Mouse (Mus musculus) heart, postnatal 0 days (tissue): Measurements from ENCODE around the gene Scn3b. TPM values are rescaled to one million over a fixed set of nuclear protein-coding genes. Genes with fewer than 3 reads are reported as not detected.

Source experiments
- ATAC-seq: fragments of 200-750 bp; cut with Nextera tagmentation; 2 replicates; pipeline ENCODE4 v1.8.0; 2017; ENCODE audit warnings: low read depth, moderate number of reproducible peaks, moderate library complexity; ENCODE audit not compliant: insufficient read depth
- DNase-seq: peaks from one replicate; pipeline ENCODE4 v3.0.0-alpha.2; 2016; ENCODE audit warnings: low spot score
- H3K27ac ChIP-seq: fragments of 300-500 bp; sonication (generic); 2 replicates; pipeline ENCODE4 v1.5.1; 2014; ENCODE audit warnings: low read depth, mild to moderate bottlenecking
- H3K27me3 ChIP-seq: fragments of 300-500 bp; sonication (generic); 2 replicates; pipeline ENCODE4 v1.6.1; 2014; ENCODE audit warnings: low read length, mixed read lengths; ENCODE audit not compliant: control insufficient read depth, insufficient read depth
- H3K36me3 ChIP-seq: fragments of 300-500 bp; sonication (generic); replicated peaks from 2 replicates; pipeline ENCODE4 v1.6.1; 2014; ENCODE audit warnings: low read length, mixed read lengths; ENCODE audit not compliant: control insufficient read depth, insufficient read depth
- H3K4me1 ChIP-seq: fragments of 300-500 bp; sonication (generic); 2 replicates; pipeline ENCODE4 v1.6.1; 2014; ENCODE audit warnings: antibody characterized with exemption; ENCODE audit not compliant: control insufficient read depth, insufficient read depth
- H3K4me2 ChIP-seq: fragments of 300-500 bp; sonication (generic); 2 replicates; pipeline ENCODE4 v1.6.1; 2014; ENCODE audit warnings: low read depth, mild to moderate bottlenecking, low read length, moderate library complexity
- H3K4me3 ChIP-seq: fragments of 300-500 bp; sonication (generic); 2 replicates; pipeline ENCODE4 v1.5.1; 2014; ENCODE audit warnings: low read depth, low read length
- H3K9ac ChIP-seq: fragments of 300-500 bp; sonication (generic); replicated peaks from 2 replicates; pipeline ENCODE4 v1.6.1; 2014; ENCODE audit warnings: low read depth, low read length, mixed read lengths
- H3K9me3 ChIP-seq: fragments of 300-500 bp; sonication (generic); replicated peaks from 2 replicates; pipeline ENCODE4 v1.6.1; 2016; ENCODE audit warnings: low read length; ENCODE audit not compliant: control insufficient read depth
- CTCF ChIP-seq: IDR thresholded peaks from 2 replicates; pipeline ENCODE4 v1.5.1; 2016; ENCODE audit warnings: antibody characterized with exemption, control low read depth, low read depth
- EP300 ChIP-seq: IDR thresholded peaks from 2 replicates; pipeline ENCODE4 v1.6.1; 2016; ENCODE audit warnings: antibody characterized with exemption, low read depth
- WGBS: fragments of 180-500 bp; shearing (Covaris S2); extraction: QIAGEN DNeasy Blood & Tissue Kit; methylation state at CpG from one replicate; pipeline ENCODE4 v1.1.7; 2014; 5-methylcytosine and 5-hydroxymethylcytosine counted together
- polyA plus RNA-seq: library from polyadenylated mRNA; unstranded; fragments of >200 nt; fragmentation: Nextera tagmentation; extraction: Ambion mirVana; gene quantifications from 2 replicates; pipeline ENCODE4 v1.2.1, GENCODE M21; 2015
- total RNA-seq: library from RNA; depleted of rRNA; stranded (reverse); fragments of >200 nt; gene quantifications from 2 replicates; pipeline ENCODE4 v1.2.3, GENCODE M21; 2014; ENCODE audit warnings: low replicate concordance

Scn3b gene
- total and polyA plus RNA-seq, 2 experiments from 2014 or later, result 0.75 to 5.5 TPM

GRCm38 (mm10) chr9:40297969-40298368, 29.0 kb downstream of the Scn3b start:
- DNase-seq (no peak), ATAC-seq (no peak)
- Histone ChIP-seq H3K9me3 (no peaks in the 10 kb centered on the region), H3K4me1 (no peaks in the 10 kb centered on the region), H3K4me2 (no peak overlapping the region), H3K27ac (no peak overlapping the region), H3K4me3 (no peak overlapping the region), H3K36me3 (peaks cover 52% of the 10 kb centered on the region), H3K9ac (no peak overlapping the region), H3K27me3 (no peaks in the 10 kb centered on the region)
- WGBS, result 79% methylated on average over 9 of the region's 9 CpGs
- TF ChIP-seq EP300 (no peak), CTCF (no peak)

- Histone ChIP-seq H3K4me3 (no peak overlapping the region), H3K4me1 (no peaks in the 10 kb centered on the region), H3K9ac (no peak overlapping the region), H3K27me3 (no peaks in the 10 kb centered on the region), H3K4me2 (no peak overlapping the region), H3K27ac (no peak overlapping the region), H3K36me3 (peaks cover 57% of the 10 kb centered on the region), H3K9me3 (no peaks in the 10 kb centered on the region)
- WGBS, result 97% methylated on average over 7 of the region's 7 CpGs
- DNase-seq (no peak), ATAC-seq (no peak)
- TF ChIP-seq EP300 (no peak), CTCF (no peak)
Measured at GRCm38 (mm10) chr9:40299323-40299722, 30.3 kb downstream of the Scn3b start.

GRCm38 (mm10) chr9:40300018-40300989, 31.3 kb downstream of the Scn3b start:
- DNase-seq (no peak), ATAC-seq (no peak)
- H3K9ac ChIP-seq, result no peak overlapping the region
- H3K36me3 ChIP-seq, result peaks cover 66% of the 10 kb centered on the region
- TF ChIP-seq CTCF, result no peak
- no peak overlapping the region for H3K27ac ChIP-seq
- WGBS, result 88% methylated on average over 15 of the region's 15 CpGs
- no peak overlapping the region for H3K4me2 ChIP-seq
- H3K27me3 ChIP-seq, result no peaks in the 10 kb centered on the region
- no peaks in the 10 kb centered on the region for H3K4me1 ChIP-seq
- H3K4me3 ChIP-seq, result no peak overlapping the region
- H3K9me3 ChIP-seq, result no peaks in the 10 kb centered on the region

GRCm38 (mm10) chr9:40301475-40301874, 32.5 kb downstream of the Scn3b start:
- DNase-seq (no peak), ATAC-seq (no peak)
- no peak overlapping the region for H3K27ac ChIP-seq
- H3K4me2 ChIP-seq, result no peak overlapping the region
- no peaks in the 10 kb centered on the region for H3K9me3 ChIP-seq
- H3K9ac ChIP-seq, result no peak overlapping the region
- WGBS, result 60% methylated on average over 5 of the region's 5 CpGs
- no peaks in the 10 kb centered on the region for H3K4me1 ChIP-seq
- no peak overlapping the region for H3K4me3 ChIP-seq
- H3K27me3 ChIP-seq, result no peaks in the 10 kb centered on the region
- TF ChIP-seq EP300 (no peak), CTCF (no peak)
- H3K36me3 ChIP-seq, result peaks cover 64% of the 10 kb centered on the region

GRCm38 (mm10) chr9:40302375-40302774, 33.4 kb downstream of the Scn3b start:
- H3K9ac ChIP-seq, result no peak overlapping the region
- H3K4me3 ChIP-seq, result no peak overlapping the region
- no peak for ATAC-seq
- WGBS, result 75% methylated on average over 8 of the region's 8 CpGs
- TF ChIP-seq CTCF (no peak), EP300 (no peak)
- no peaks in the 10 kb centered on the region for H3K27me3 ChIP-seq
- no peak for DNase-seq
- no peak overlapping the region for H3K27ac ChIP-seq
- H3K4me2 ChIP-seq, result no peak overlapping the region
- no peaks in the 10 kb centered on the region for H3K9me3 ChIP-seq
- no peaks in the 10 kb centered on the region for H3K4me1 ChIP-seq
- H3K36me3 ChIP-seq, result peaks cover 64% of the 10 kb centered on the region
